Mouse (Mus musculus): Measurements from ENCODE around the gene Pnkp.
"Not testable (repeated sequence)": the region's sequence is repeated elsewhere in the genome, so short reads cannot be mapped to it uniquely, and the experiment has no call there.

Pnkp gene

GRCm38 (mm10) chr7:44868919-44869696 lies 12.2 kb downstream of the Pnkp start:
- peak; percentile 80 for DNase-seq (ENCODE audit: extremely low spot score)

- DNase-seq (ENCODE audit: extremely low spot score), result peak; percentile 96
Measured at GRCm38 (mm10) chr7:44869697-44870528, 13.0 kb downstream of the Pnkp start, which contains the start of gene Ptov1. Gene Ptov1, minus strand, starts transcription at chr7:44869788.

GRCm38 (mm10) chr7:44870614-44871013 lies 13.7 kb downstream of the Pnkp start:
- no peak for DNase-seq (ENCODE audit: extremely low spot score)

GRCm38 (mm10) chr7:44871181-44871580 lies 14.2 kb downstream of the Pnkp start:
- no peak for DNase-seq (ENCODE audit: extremely low spot score)

- DNase-seq (ENCODE audit: extremely low spot score), result not testable (repeated sequence)
Measured at GRCm38 (mm10) chr7:44871774-44872173, 14.8 kb downstream of the Pnkp start.

- no peak for DNase-seq (ENCODE audit: extremely low spot score)
Measured at GRCm38 (mm10) chr7:44877833-44878232, 20.9 kb downstream of the Pnkp start.

- DNase-seq (ENCODE audit: extremely low spot score), result no peak
Measured at GRCm38 (mm10) chr7:44883036-44883435, 26.1 kb downstream of the Pnkp start.

GRCm38 (mm10) chr7:44884637-44885036 lies 27.7 kb downstream of the Pnkp start:
- no peak for DNase-seq (ENCODE audit: extremely low spot score)

GRCm38 (mm10) chr7:44886964-44887363 lies 30.0 kb downstream of the Pnkp start:
- DNase-seq (ENCODE audit: extremely low spot score), result no peak

- no peak for DNase-seq (ENCODE audit: extremely low spot score)
Measured at GRCm38 (mm10) chr7:44888256-44889105, 31.5 kb downstream of the Pnkp start.

- no peak for DNase-seq (ENCODE audit: extremely low spot score)
Measured at GRCm38 (mm10) chr7:44890180-44890579, 33.2 kb downstream of the Pnkp start.

- no peak for DNase-seq (ENCODE audit: extremely low spot score)
Measured at GRCm38 (mm10) chr7:44890737-44891136, 33.8 kb downstream of the Pnkp start.

GRCm38 (mm10) chr7:44891611-44892010 lies 34.7 kb downstream of the Pnkp start:
- no peak for DNase-seq (ENCODE audit: extremely low spot score)

GRCm38 (mm10) chr7:44892276-44892921 lies 35.5 kb downstream of the Pnkp start, which contains the start of gene Med25:
Gene Med25, minus strand, starts transcription at chr7:44892712.
- DNase-seq (ENCODE audit: extremely low spot score), result peak; percentile 94

- DNase-seq (ENCODE audit: extremely low spot score), result peak; percentile 24
Measured at GRCm38 (mm10) chr7:44893197-44893596, 36.3 kb downstream of the Pnkp start.

GRCm38 (mm10) chr7:44894175-44894574 lies 37.2 kb downstream of the Pnkp start:
- DNase-seq (ENCODE audit: extremely low spot score), result no peak

GRCm38 (mm10) chr7:44895206-44895592 lies 38.3 kb downstream of the Pnkp start:
- DNase-seq (ENCODE audit: extremely low spot score), result no peak

GRCm38 (mm10) chr7:44895593-44896434 lies 38.9 kb downstream of the Pnkp start, which contains the start of gene Fuz:
Gene Fuz, plus strand, starts transcription at chr7:44896079.
- peak; percentile 91 for DNase-seq (ENCODE audit: extremely low spot score)

- DNase-seq (ENCODE audit: extremely low spot score), result no peak
Measured at GRCm38 (mm10) chr7:44896499-44896898, 39.6 kb downstream of the Pnkp start.

- DNase-seq (ENCODE audit: extremely low spot score), result peak; percentile 38
Measured at GRCm38 (mm10) chr7:44898607-44899006, 41.7 kb downstream of the Pnkp start.

All from embryo, embryonic 9.5 days (tissue).